Mouse (Mus musculus): ENCODE measurements around the gene Vwa3a. TPM values are rescaled to one million over a fixed set of nuclear protein-coding genes. Genes with fewer than 3 reads are reported as not detected.
"Not testable (repeated sequence)": the region's sequence is repeated elsewhere in the genome, so short reads cannot be mapped to it uniquely, and the experiment has no call there.

Gene Vwa3a
- total RNA-seq (2015; ENCODE audit: low replicate concordance) (not detected in 2 replicates), total RNA-seq (2017; ENCODE audit: low replicate concordance) (not detected in 2 replicates)

GRCm38 (mm10) chr7:120739018-120739417, at the start of gene Vwa3a:
Vwa3a (plus strand) TSS chr7:120739318.
- no peak for ATAC-seq (replicated peaks; ENCODE audit: low FRiP score, poor library complexity, severe bottlenecking)

DNA sequence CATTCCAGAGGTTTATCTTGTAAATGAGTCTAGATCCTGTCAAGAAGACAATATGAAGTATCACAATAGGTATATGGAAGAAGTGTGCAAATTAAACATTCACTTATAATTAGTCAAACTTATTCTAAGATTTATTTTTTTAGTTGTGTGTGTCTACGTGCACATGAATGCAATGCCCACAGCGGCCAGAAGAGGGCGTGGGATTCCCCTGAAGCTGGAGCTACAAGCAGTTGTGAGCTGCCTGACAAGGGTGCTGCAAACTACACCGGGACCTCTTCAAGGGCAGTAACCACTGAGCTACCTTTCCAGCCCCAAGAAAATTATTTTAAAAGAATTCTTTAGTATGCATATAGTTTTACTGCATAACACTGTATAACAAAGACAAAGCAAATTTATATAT, 48.5 kb upstream of the Vwa3a start:
- ATAC-seq (replicated peaks; ENCODE audit: low FRiP score, poor library complexity, severe bottlenecking): 0 out of 2 replicates have a peak, but pooled peaks have one; percentile 61

DNA sequence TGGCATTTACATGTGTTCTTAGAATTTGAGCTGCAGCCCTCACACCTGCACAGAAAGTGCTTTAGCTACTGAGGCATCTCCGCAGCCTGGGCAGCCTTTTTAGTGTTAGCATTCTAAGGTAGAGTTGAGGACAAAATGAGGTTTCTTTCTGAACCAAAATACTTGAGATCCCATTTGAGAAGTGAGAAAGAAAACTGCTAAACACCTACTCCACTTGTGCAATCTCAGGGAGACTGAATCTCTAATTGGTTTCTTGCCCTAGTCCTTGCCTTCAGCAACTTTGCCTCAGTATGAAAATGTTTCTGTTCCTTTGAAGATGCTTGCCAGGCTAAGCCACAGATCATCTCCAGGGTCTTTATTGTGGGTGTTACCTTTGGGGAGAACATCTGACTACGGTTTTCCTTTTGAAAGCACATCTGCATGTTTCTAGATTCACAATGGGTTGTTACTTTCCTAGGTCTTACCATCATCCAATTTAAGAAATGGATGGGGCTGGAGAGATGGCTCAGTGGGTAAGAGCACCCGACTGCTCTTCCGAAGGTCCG, 45.2 kb upstream of the Vwa3a start:
- no peak for ATAC-seq (replicated peaks; ENCODE audit: low FRiP score, poor library complexity, severe bottlenecking)

DNA sequence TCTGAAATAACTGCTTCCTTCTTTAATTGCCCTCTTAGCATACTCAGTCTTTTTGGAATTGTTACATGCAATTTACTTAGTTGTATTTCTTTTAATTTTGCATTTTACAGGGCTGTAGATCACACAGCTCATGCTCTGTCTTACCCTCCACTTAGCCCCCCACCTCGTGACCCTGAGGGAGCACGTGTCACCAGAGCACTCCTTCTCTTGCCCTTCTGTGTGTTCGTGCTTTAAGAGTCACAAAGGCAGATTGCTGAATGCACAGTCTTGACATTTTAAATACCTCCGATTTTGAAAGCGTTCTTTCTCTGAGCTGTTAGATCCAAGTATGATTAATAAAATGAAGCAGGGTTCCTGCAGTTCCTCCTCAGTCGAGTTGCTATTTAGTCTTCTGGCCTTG, 43.9 kb upstream of the Vwa3a start:
- no peak for ATAC-seq (replicated peaks; ENCODE audit: low FRiP score, poor library complexity, severe bottlenecking)

DNA sequence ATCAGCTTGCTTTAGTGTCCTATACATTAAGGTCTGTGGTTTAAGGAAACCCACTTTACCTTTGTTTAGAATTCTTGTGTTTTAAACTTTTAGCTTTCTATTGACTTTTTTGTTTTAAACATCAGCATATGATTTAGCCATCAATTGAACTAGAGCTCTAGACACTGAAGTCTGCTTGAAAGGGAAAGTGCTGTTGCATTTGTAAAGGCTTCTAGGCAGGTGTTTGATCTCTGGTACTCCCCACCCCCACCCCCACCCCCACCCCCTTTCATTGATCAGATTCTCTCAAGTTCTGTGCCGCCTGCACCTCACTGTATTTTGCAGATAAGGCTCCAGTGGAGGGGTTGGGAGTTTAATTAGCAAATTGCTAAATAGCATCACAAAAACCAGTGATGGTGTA, 43.5 kb upstream of the Vwa3a start:
- ATAC-seq (replicated peaks; ENCODE audit: low FRiP score, poor library complexity, severe bottlenecking): no peak

DNA sequence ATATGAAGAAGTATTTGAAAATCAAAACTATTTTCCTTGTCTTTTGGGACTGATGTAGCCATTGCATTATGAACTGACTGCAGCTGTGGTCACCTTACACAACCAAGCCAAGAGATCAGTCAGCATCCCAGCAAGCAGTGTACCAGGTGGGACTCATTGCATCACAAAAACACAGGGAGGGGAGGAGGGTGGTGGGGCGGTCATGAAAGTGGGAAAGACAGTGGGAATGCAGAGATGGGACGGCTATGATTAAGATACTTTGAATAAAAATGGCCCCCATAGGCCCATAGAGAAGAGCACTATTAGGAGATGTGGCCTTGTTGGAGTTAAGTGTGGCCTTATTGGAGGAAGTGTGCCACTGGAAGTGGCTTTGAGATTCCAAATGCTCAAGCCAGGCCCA, 42.8 kb upstream of the Vwa3a start:
- ATAC-seq (replicated peaks; ENCODE audit: low FRiP score, poor library complexity, severe bottlenecking): no peak

- no peak for ATAC-seq (replicated peaks; ENCODE audit: low FRiP score, poor library complexity, severe bottlenecking)
These were observed 39.5 kb upstream of the Vwa3a start for GRCm38 (mm10) chr7:120699586-120699985.

- no peak for ATAC-seq (replicated peaks; ENCODE audit: low FRiP score, poor library complexity, severe bottlenecking)
These were observed 35.2 kb upstream of the Vwa3a start for GRCm38 (mm10) chr7:120703888-120704287.

- ATAC-seq (replicated peaks; ENCODE audit: low FRiP score, poor library complexity, severe bottlenecking): no peak
These were observed 27.0 kb upstream of the Vwa3a start for GRCm38 (mm10) chr7:120712071-120712470.

- ATAC-seq (replicated peaks; ENCODE audit: low FRiP score, poor library complexity, severe bottlenecking): no peak
These were observed 25.9 kb upstream of the Vwa3a start for GRCm38 (mm10) chr7:120713225-120713624.

DNA sequence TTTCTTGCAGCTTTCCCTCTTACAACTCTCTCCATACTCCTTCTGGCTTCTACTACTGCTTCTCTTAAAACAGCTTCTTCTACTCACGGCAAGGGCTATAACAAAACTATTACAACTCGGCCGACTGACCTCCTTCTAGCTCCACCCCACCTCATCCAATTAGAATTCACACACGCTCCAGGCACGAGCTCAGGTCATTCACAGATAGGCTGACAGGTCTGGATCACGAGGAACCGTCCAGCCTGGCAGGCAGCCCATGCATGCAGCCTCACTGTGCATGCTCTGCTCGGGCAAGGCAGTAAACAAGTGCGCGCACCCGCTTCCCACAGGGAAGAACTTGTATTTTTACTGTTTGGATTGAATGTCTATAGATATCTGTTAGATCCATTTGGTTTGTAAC, 25.2 kb upstream of the Vwa3a start:
- ATAC-seq (replicated peaks; ENCODE audit: low FRiP score, poor library complexity, severe bottlenecking): not testable (repeated sequence)

DNA sequence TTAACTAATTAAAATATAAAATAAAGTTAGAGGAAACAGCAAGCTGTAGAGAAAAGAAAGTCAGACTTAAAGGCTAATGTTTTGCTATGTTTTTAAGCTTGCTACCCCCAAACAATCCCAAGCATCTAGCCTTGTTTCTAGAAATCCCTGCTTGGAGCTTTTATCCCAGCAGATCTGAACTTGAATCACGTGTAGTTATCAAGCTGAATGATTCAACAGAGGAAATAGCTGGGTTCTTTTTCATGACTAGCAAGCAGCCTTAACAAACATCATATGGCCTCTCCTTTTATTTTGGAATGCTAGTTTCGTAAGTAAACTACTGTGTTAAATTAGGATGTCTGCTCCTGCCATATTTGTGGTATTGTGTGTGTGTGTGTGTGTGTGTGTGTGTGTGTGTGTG, 21.9 kb upstream of the Vwa3a start:
- no peak for ATAC-seq (replicated peaks; ENCODE audit: low FRiP score, poor library complexity, severe bottlenecking)

- no peak for ATAC-seq (replicated peaks; ENCODE audit: low FRiP score, poor library complexity, severe bottlenecking)
These were observed 18.1 kb upstream of the Vwa3a start for GRCm38 (mm10) chr7:120721051-120721450.

- no peak for ATAC-seq (replicated peaks; ENCODE audit: low FRiP score, poor library complexity, severe bottlenecking)
These were observed 17.7 kb upstream of the Vwa3a start for GRCm38 (mm10) chr7:120721456-120721855.

- no peak for ATAC-seq (replicated peaks; ENCODE audit: low FRiP score, poor library complexity, severe bottlenecking)
These were observed 17.1 kb upstream of the Vwa3a start for GRCm38 (mm10) chr7:120722063-120722462.

DNA sequence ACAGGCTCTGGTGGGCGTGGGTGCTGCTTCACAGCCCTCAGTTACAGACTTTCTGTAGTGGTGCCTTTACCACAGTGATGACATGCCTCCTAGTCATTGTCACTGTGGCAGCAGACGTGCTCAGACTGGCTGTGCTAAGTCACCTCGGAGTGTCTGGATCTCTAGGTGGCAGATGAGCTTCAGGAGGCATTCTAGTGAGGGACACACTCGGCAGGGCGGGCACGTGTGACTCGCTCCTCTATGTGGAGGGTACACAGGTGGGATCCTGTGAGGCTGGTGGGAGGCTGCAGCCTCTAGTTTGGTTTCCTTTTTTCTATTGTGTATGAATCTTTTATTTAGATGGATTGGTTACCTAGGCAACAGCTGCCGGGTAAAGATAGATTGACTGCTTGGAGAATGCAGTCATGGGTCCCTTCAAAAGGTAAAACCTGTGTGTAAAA, 16.3 kb upstream of the Vwa3a start:
- no peak for ATAC-seq (replicated peaks; ENCODE audit: low FRiP score, poor library complexity, severe bottlenecking)

DNA sequence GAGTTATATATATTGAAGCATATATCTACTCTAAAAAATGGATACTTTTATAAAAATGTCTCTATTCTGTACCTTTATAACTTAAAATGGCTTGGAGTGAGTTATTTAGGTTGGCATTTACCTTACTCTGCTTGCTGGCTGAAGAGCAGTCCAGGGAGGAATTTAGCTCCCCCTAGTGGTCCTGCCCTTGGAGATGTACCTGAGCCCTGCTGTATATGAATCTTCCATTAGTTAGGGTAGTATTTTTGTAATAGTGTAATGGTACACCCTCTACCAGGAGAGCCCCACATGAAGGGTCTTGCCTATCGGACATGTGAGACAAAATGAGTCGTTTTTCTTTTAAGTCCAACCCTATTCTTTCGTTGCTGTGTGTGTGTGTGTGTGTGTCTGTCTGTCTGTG, 11.5 kb upstream of the Vwa3a start:
- peak; percentile 74 for ATAC-seq (replicated peaks; ENCODE audit: low FRiP score, poor library complexity, severe bottlenecking)

- peak; percentile 84 for ATAC-seq (replicated peaks; ENCODE audit: low FRiP score, poor library complexity, severe bottlenecking)
These were observed 9.5 kb upstream of the Vwa3a start for GRCm38 (mm10) chr7:120729635-120730034.

DNA sequence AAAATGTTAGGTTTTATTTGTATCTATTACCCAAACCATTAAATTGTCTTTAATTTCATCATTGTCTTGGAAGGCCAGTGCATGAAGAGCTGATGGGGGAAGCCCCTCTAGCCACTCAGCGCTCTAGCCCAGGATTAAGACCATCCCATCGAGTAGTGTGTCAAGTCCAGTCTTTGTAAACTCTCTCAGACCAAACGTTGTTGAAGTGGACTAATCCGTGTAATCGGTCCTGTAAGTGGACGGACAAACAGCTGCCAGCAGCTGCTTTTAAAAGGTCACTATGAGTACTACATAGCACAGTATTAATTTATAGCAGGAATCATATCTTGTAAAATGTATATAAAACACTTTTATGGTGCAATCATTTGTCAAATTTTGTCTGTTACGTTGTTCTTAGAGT, 6.2 kb upstream of the Vwa3a start:
- ATAC-seq (replicated peaks; ENCODE audit: low FRiP score, poor library complexity, severe bottlenecking): no peak

- no peak for ATAC-seq (replicated peaks; ENCODE audit: low FRiP score, poor library complexity, severe bottlenecking)
These were observed 512 bp downstream of the Vwa3a start for GRCm38 (mm10) chr7:120739558-120740101.

DNA sequence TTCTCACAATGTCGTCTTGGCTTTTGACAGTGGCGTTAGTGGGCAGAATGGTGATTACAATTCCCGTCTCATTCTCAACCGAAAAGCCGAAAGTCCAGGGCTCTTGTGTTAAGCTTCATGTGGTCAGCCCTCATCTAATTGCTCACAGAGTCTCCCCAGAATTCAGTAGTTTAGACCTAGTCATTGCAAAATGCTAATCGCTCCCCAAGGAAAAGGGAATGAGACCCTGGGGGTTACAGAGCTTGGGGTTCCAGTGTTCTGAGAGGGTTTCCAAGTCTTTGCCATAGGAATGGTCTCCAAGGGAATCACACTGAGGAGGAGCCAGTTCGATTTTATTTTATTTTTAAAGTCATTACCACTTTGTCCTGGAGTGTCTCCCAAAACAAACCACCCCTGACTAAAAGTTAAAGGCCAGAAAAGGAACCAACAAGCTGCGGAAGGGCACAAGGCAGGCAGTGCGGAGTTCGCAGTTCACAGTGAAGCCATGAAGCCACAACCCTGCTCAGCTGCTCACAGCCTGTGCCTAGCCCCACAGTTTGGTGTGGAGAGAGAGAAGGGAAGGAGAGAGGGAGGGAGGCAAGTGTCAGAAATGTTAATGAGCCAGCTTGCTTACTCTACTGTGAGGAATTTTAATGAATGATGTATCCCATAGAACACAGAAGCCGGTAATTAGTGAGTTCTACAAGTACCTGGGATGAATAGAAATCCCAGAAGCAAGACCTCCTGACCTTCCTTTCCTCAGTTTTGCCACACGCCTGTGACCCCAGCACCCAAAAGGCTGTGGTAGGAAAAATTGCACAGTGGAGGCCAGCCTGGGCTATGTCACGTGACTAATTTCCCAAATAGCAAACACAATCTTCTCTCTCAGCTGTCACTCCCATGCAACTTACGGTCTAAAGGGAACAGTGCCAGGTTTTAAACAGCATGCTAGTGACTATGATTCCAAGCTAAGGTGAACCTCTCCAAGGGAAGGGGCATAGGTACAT, 4.5 kb downstream of the Vwa3a start:
- no peak for ATAC-seq (replicated peaks; ENCODE audit: low FRiP score, poor library complexity, severe bottlenecking)
